Mouse (Mus musculus): Measurements from ENCODE around the gene Zic5.

GRCm38 (mm10) chr14:122459776-122460175 lies 5.7 kb downstream of the Zic5 start:
- TF ChIP-seq CTCF (IDR thresholded peaks at IDR 0.05; ENCODE audit: borderline replicate concordance, insufficient read depth, low read depth, low read length) (no peak), POLR2A (IDR thresholded peaks at IDR 0.05; ENCODE audit: borderline replicate concordance, insufficient read depth, low read length) (no peak)

All from cerebellum, adult 2 months (tissue).